11 mouse cellular contexts compared by ENCODE assay signal in genomic region chr7:3299941-3300617, GRCm38 (mm10). TPM values are rescaled to one million over a fixed set of nuclear protein-coding genes. Genes with fewer than 3 reads are reported as not detected.
DNase-seq lines count a peak whose midpoint lies in the region; ATAC-seq and TF ChIP-seq lines count a peak whose summit lies in the region.
"Had no signal": no experiment of that assay in that cellular context is flagged by ENCODE, and none has a peak within 500 bp of the region (broad histone marks: within the 10 kb centered on the region; RNA-seq: fewer than 3 reads in every experiment).

No protein-coding gene starts in this region.

- TF ChIP-seq CTCF in heart, adult 2 months (IDR thresholded peaks at IDR 0.05): peak; percentile 72

- H3K4me3 ChIP-seq in heart, adult 2 months: no peak overlapping the region
- no peak overlapping the region for H3K4me3 ChIP-seq in myocyte

- peaks cover 26% of the 10 kb centered on the region for H3K4me1 ChIP-seq in heart, adult 2 months (ENCODE audit: control insufficient read depth, insufficient read depth, low read length)

- 0 out of 2 replicates have a peak, but pooled peaks have one; percentile 7 for TF ChIP-seq POLR2A in heart, adult 2 months (IDR thresholded peaks at IDR 0.05; ENCODE audit: insufficient read depth, low read depth, low read length)
- TF ChIP-seq POLR2A in myocyte (IDR thresholded peaks at IDR 0.05; ENCODE audit: insufficient read length, low read depth): no peak

- ATAC-seq in megakaryocyte-erythroid progenitor cell, adult 5-6 weeks (replicated peaks; ENCODE audit: low FRiP score, low TSS enrichment, poor library complexity, severe bottlenecking): no peak

- TF ChIP-seq EP300 in heart, adult 2 months (IDR thresholded peaks at IDR 0.05; ENCODE audit: insufficient read depth, low read depth, low read length): no peak

- no peak overlapping the region; the same call in 1 of the 2 replicates for H3K27ac ChIP-seq in heart, adult 2 months

- peaks cover 6% of the 10 kb centered on the region for H3K79me2 ChIP-seq in heart, adult 2 months (replicated peaks; ENCODE audit: control insufficient read depth, insufficient read depth, low read length)
- peaks cover 28% of the 10 kb centered on the region for H3K79me2 ChIP-seq in myocyte (ENCODE audit: control insufficient read depth, insufficient read depth)

- WGBS in heart, adult 2 months: 41% methylated on average over 7 of the region's 7 CpGs

- intact Hi-C loops in heart, adult 2 months (cut with DNase I): loop anchor here (2.0 to 10.0 kb wide), 4 partner anchors 27 to 1195 kb away; partner anchors contain the start of gene Rps9
- intact Hi-C loops in heart, postnatal 25 days (cut with DNase I): loop anchor here (5.0 kb wide), 2 partner anchors 33 to 78 kb away; no protein-coding TSS in a partner anchor

- H3ac ChIP-seq in myocyte (ENCODE audit: control insufficient read depth, insufficient read length): no peak overlapping the region

- peaks cover 47% of the 10 kb centered on the region for H3K36me3 ChIP-seq in heart, adult 2 months (ENCODE audit: control insufficient read depth, insufficient read depth, low read length)
- H3K36me3 ChIP-seq in myocyte (ENCODE audit: control insufficient read depth, insufficient read depth): peaks cover 45% of the 10 kb centered on the region

- DNase-seq in heart, adult 2 months: no peak
- no peak for DNase-seq in heart, postnatal 25 days (ENCODE audit: low spot score)
- peak; percentile 43 for DNase-seq in retina, postnatal 1 day
- no peak for DNase-seq in retina, embryonic 14.5 days (ENCODE audit: low spot score)
- DNase-seq in adipocyte (ENCODE audit: low spot score): peak; percentile 92
- no peak for DNase-seq in frontal cortex, postnatal 14 days (ENCODE audit: low spot score in 2 of 2)
- DNase-seq: adrenal gland, postnatal 25 days; layer of hippocampus, adult 9-11 months had no signal

- H3K9ac ChIP-seq in heart, adult 2 months (ENCODE audit: low read depth, low read length): no peak overlapping the region

- no peak overlapping the region for H3K4me2 ChIP-seq in myocyte (ENCODE audit: low read depth)

- peaks cover 3% of the 10 kb centered on the region; the same call in 1 of the 2 replicates for H3K27me3 ChIP-seq in heart, adult 2 months (ENCODE audit: control insufficient read depth, insufficient read depth, low read length)
- no peaks in the 10 kb centered on the region for H3K27me3 ChIP-seq in myocyte (ENCODE audit: control insufficient read depth, insufficient read depth, insufficient read length)

TF ChIP-seq in myocyte, 11 proteins besides CTCF, POLR2A, EP300 and RAD21:
- TF ChIP-seq MYOD1 (IDR thresholded peaks at IDR 0.05; ENCODE audit: control insufficient read depth in 1 of 3, insufficient read length in 2 of 3, low read depth in 2 of 3) (no peak), POLR2AphosphoS2 (IDR thresholded peaks at IDR 0.05; ENCODE audit: insufficient read length, low read depth) (peak; percentile 37), TCF12 (IDR thresholded peaks at IDR 0.05; ENCODE audit: insufficient read depth, poor library complexity, severe bottlenecking) (no peak), E2F4 (IDR thresholded peaks at IDR 0.05; ENCODE audit: insufficient read depth) (no peak)
TF ChIP-seq in myocyte: peak in this region for 1.

RNA-seq across cellular contexts. Expression of gene Prkcg, which starts 11.1 kb away (rescaled TPM):
- total RNA-seq in heart, adult 2 months (2021): 1 to 10 TPM in 1 of 2 experiments, under 1 TPM in 1; 0.89 to 3.0 TPM
- 4.5 and 4.7 TPM in 2 replicates for polyA plus RNA-seq in heart, adult 2 months (2012; rRNA removed)
- total RNA-seq in heart, postnatal 25 days (2021): 1 to 10 TPM; 1.3 to 3.1 TPM
- polyA plus RNA-seq in myocyte (2012; fragmentation: generic; extraction: Trizol): 0.50 TPM
- total RNA-seq in megakaryocyte-erythroid progenitor cell, adult 5-6 weeks (2014; fragmentation: Nextera tagmentation): not detected in 2 replicates
- not detected in 2 replicates for total RNA-seq in megakaryocyte-erythroid progenitor cell, adult 5-6 weeks (2017)

RNA-seq across cellular contexts. Expression of gene Myadm, which starts 11.2 kb away (rescaled TPM):
- 100 to 1,000 TPM; 131 to 139 TPM for total RNA-seq in heart, adult 2 months (2021)
- polyA plus RNA-seq in heart, adult 2 months (2012; rRNA removed): 397 and 685 TPM in 2 replicates
- total RNA-seq in heart, postnatal 25 days (2021): 100 to 1,000 TPM; 157 to 191 TPM
- 209 TPM for polyA plus RNA-seq in myocyte (2012; fragmentation: generic; extraction: Trizol)
- 1.2 TPM in 1 of 2 replicates, not detected in the other for total RNA-seq in megakaryocyte-erythroid progenitor cell, adult 5-6 weeks (2014; fragmentation: Nextera tagmentation)
- total RNA-seq in megakaryocyte-erythroid progenitor cell, adult 5-6 weeks (2017): 0.61 and 2.4 TPM in 2 replicates

RNA-seq across cellular contexts. Expression of gene Cacng7, which starts 32.7 kb away (rescaled TPM):
- total RNA-seq in heart, adult 2 months (2021): 1 to 10 TPM; 4.3 to 5.4 TPM
- 6.7 and 7.7 TPM in 2 replicates for polyA plus RNA-seq in heart, adult 2 months (2012; rRNA removed)
- 1 to 10 TPM; 3.5 to 4.3 TPM for total RNA-seq in heart, postnatal 25 days (2021)
- 0.72 TPM for polyA plus RNA-seq in myocyte (2012; fragmentation: generic; extraction: Trizol)
- not detected in 2 replicates for total RNA-seq in megakaryocyte-erythroid progenitor cell, adult 5-6 weeks (2014; fragmentation: Nextera tagmentation)
- total RNA-seq in megakaryocyte-erythroid progenitor cell, adult 5-6 weeks (2017): not detected in 2 replicates

RNA-seq across cellular contexts. Expression of gene Nlrp12, which starts 50.5 kb away (rescaled TPM):
- total RNA-seq in heart, adult 2 months (2021): under 1 TPM in 1 of 2 experiments, not detected in 1; 0.13 TPM
- polyA plus RNA-seq in heart, adult 2 months (2012; rRNA removed): 0.14 TPM in 1 of 2 replicates, not detected in the other
- total RNA-seq in heart, postnatal 25 days (2021): not detected
- polyA plus RNA-seq in myocyte (2012; fragmentation: generic; extraction: Trizol): not detected
- total RNA-seq in megakaryocyte-erythroid progenitor cell, adult 5-6 weeks (2014; fragmentation: Nextera tagmentation): not detected in 2 replicates
- not detected in 2 replicates for total RNA-seq in megakaryocyte-erythroid progenitor cell, adult 5-6 weeks (2017)
- total RNA-seq: adrenal gland, postnatal 25 days had no signal
- polyA plus RNA-seq: thymus, postnatal 0 days had no signal

Comparison
In these comparisons a context has a peak if more than half of its experiments do, and no peak if none do; other contexts are left out.
1. DNase-seq: peak in retina, postnatal 1 day (single experiment) and adipocyte (single experiment); none in heart, adult 2 months (0 of 2), heart, postnatal 25 days (single experiment), retina, embryonic 14.5 days (single experiment) and frontal cortex, postnatal 14 days (0 of 2).
2. RNA of gene Myadm, which starts 11.2 kb away (total RNA-seq): 157 to 191 TPM in heart, postnatal 25 days and 131 to 139 TPM in heart, adult 2 months; 0.61 to 2.4 TPM in megakaryocyte-erythroid progenitor cell, adult 5-6 weeks; every median in the first group is over 10 times any median in the second.
3. RNA of gene Cacng7, which starts 32.7 kb away (total RNA-seq): 4.3 to 5.4 TPM in heart, adult 2 months and 3.5 to 4.3 TPM in heart, postnatal 25 days; not detected in megakaryocyte-erythroid progenitor cell, adult 5-6 weeks; every median in the first group is over 4 times any median in the second.